Mouse (Mus musculus) liver, adult 2 months (tissue): ENCODE data around the gene Gpm6a.

Experiments
- CTCF ChIP-seq: fragments of 200-500 bp; IDR thresholded peaks from 2 replicates; pipeline ENCODE4 v1.5.1; 2011; ENCODE audit warnings: low read depth, low read length, control low read depth
- POLR2A ChIP-seq: fragments of 200-500 bp; IDR thresholded peaks from 2 replicates; pipeline ENCODE4 v1.6.1; 2011; ENCODE audit warnings: low read length, control low read depth; ENCODE audit not compliant: insufficient read depth; ENCODE audit errors: extremely low read depth

GRCm38 (mm10) chr8:54922160-54922855 lies 32.3 kb upstream of the Gpm6a start:
- TF ChIP-seq CTCF = no peak
- TF ChIP-seq POLR2A = no peak
